ENCODE assay signal across 12 mouse cellular contexts in genomic region chr13:29974066-29974465, GRCm38 (mm10). TPM values are rescaled to one million over a fixed set of nuclear protein-coding genes. Genes with fewer than 3 reads are reported as not detected.
DNase-seq lines count a peak whose midpoint lies in the region; ATAC-seq and TF ChIP-seq lines count a peak whose summit lies in the region.
"Had no signal": no experiment of that assay in that cellular context is flagged by ENCODE, and none has a peak within 500 bp of the region (broad histone marks: within the 10 kb centered on the region; RNA-seq: fewer than 3 reads in every experiment).

No protein-coding gene starts in this region.

- H3K27ac ChIP-seq in layer of hippocampus, adult 2 months: no peak overlapping the region
- H3K27ac ChIP-seq: embryonic facial prominence, embryonic 15.5 days; heart, embryonic 13.5 days; limb, embryonic 12.5 days had no signal

- TF ChIP-seq CTCF in layer of hippocampus, adult 2 months (conservative IDR thresholded peaks at IDR 0.05): peak; percentile 70

- ATAC-seq in inflammation-experienced regulatory T-cells, adult 6 months: peak; percentile 53
- ATAC-seq: intestine, embryonic 16.5 days had no signal

- H3K4me3 ChIP-seq in layer of hippocampus, adult 2 months: no peak overlapping the region
- H3K4me3 ChIP-seq: embryonic facial prominence, embryonic 15.5 days; heart, embryonic 13.5 days; limb, embryonic 12.5 days had no signal

- peak; percentile 16 for DNase-seq in adrenal gland, postnatal 10 days
- DNase-seq in adrenal gland, postnatal 4 days (ENCODE audit: low spot score in 2 of 2): no peak
- no peak for DNase-seq in layer of hippocampus, adult 2 months (ENCODE audit: low spot score in 2 of 2)
- no peak for DNase-seq in layer of hippocampus, adult 11-12 months (ENCODE audit: low spot score)
- DNase-seq in 416B (ENCODE audit: low read depth): peak; percentile 43
- DNase-seq in embryo, embryonic 11 days: no peak
- DNase-seq in embryo, embryonic 10 days (ENCODE audit: low spot score): no peak

RNA-seq across cellular contexts. Expression of gene E2f3, which starts 11.8 kb away (rescaled TPM):
- 10 to 100 TPM; 12.4 to 14.4 TPM for total RNA-seq in adrenal gland, postnatal 10 days (2021)
- 10 to 100 TPM; 17.2 to 20.3 TPM for total RNA-seq in adrenal gland, postnatal 4 days (2021)
- total RNA-seq in layer of hippocampus, adult 2 months (2021): 10 to 100 TPM; 24.6 to 25.2 TPM
- polyA plus RNA-seq in inflammation-experienced regulatory T-cells, adult 6 months (2017; shearing (Covaris generic)): 1 to 10 TPM; 2.3 to 5.2 (median 2.9) TPM

Comparison
In these comparisons a context has a peak if more than half of its experiments do, and no peak if none do; other contexts are left out.
1. DNase-seq: peak in adrenal gland, postnatal 10 days (single experiment) and 416B (single experiment); none in adrenal gland, postnatal 4 days (0 of 2), layer of hippocampus, adult 2 months (0 of 2), layer of hippocampus, adult 11-12 months (single experiment), embryo, embryonic 11 days (single experiment) and embryo, embryonic 10 days (single experiment).